Mouse (Mus musculus) liver, postnatal 0 days (tissue): ENCODE measurements around the gene Tfdp2.

Experiments
- CTCF ChIP-seq: sonication (generic); IDR thresholded peaks from 2 replicates; pipeline ENCODE4 v1.5.1; 2016; ENCODE audit warnings: antibody characterized with exemption, low read depth
- EP300 ChIP-seq: IDR thresholded peaks from 2 replicates; pipeline ENCODE4 v1.6.1; 2016; ENCODE audit warnings: antibody characterized with exemption, low read depth, mild to moderate bottlenecking

GRCm38 (mm10) chr9:96170600-96170999 is 25.5 kb upstream of the Tfdp2 start:
- TF ChIP-seq CTCF, result no peak
- TF ChIP-seq EP300, result no peak
